Mouse (Mus musculus) forebrain, embryonic 11.5 days (tissue): ENCODE results near the gene Morn1. TPM values are rescaled to one million over a fixed set of nuclear protein-coding genes. Genes with fewer than 3 reads are reported as not detected.

Experiments used
- polyA plus RNA-seq: library from polyadenylated mRNA; unstranded; fragments of >200 nt; fragmentation: Nextera tagmentation; extraction: Ambion mirVana; gene quantifications from 2 replicates; pipeline ENCODE4 v1.2.1, GENCODE M21; 2014

Morn1 gene
- polyA plus RNA-seq, 1 experiment from 2014 or later: 4.8 TPM

Other genes starting within 250 kb of the Morn1 start
- gene Ttc34, start 249.1 kb upstream of the Morn1 start, polyA plus RNA-seq: 0.11 and 0.20 TPM in 2 replicates
- 0.21 TPM in 1 of 2 replicates, not detected in the other for gene Mmel1, start 217.0 kb upstream of the Morn1 start, polyA plus RNA-seq
- 29.4 and 32.0 TPM in 2 replicates for gene Fam213b, start 187.4 kb upstream of the Morn1 start, polyA plus RNA-seq
- 0.61 and 1.4 TPM in 2 replicates for gene Tnfrsf14, start 158.0 kb upstream of the Morn1 start, polyA plus RNA-seq
- gene Hes5, start 125.7 kb upstream of the Morn1 start, polyA plus RNA-seq: 313 and 318 TPM in 2 replicates
- gene Pank4, start 122.5 kb upstream of the Morn1 start, polyA plus RNA-seq: 43.1 and 49.1 TPM in 2 replicates
- 2.4 and 3.1 TPM in 2 replicates for gene Plch2, start 29.8 kb upstream of the Morn1 start, polyA plus RNA-seq
- 7.2 and 9.7 TPM in 2 replicates for gene Pex10, start 19.6 kb upstream of the Morn1 start, polyA plus RNA-seq
- gene Rer1, start 195 bp upstream of the Morn1 start, polyA plus RNA-seq: 130 and 137 TPM in 2 replicates
- 14.1 and 14.7 TPM in 2 replicates for gene Ski, start 136.0 kb downstream of the Morn1 start, polyA plus RNA-seq
- 105 and 107 TPM in 2 replicates for gene Faap20, start 163.2 kb downstream of the Morn1 start, polyA plus RNA-seq